Mouse (Mus musculus) cerebellum, adult 2 months (tissue): ENCODE results near the gene Lhfpl3.

Experiments
- CTCF ChIP-seq: fragments of 200-500 bp; IDR thresholded peaks from 2 replicates; pipeline ENCODE4 v1.5.1; 2011; ENCODE audit warnings: low read depth, mild to moderate bottlenecking, control low read depth, low read length, moderate library complexity, borderline replicate concordance; ENCODE audit not compliant: insufficient read depth
- POLR2A ChIP-seq: fragments of 200-500 bp; IDR thresholded peaks from 2 replicates; pipeline ENCODE4 v1.6.1; 2011; ENCODE audit warnings: low read length, control low read depth, borderline replicate concordance; ENCODE audit not compliant: insufficient read depth

DNA sequence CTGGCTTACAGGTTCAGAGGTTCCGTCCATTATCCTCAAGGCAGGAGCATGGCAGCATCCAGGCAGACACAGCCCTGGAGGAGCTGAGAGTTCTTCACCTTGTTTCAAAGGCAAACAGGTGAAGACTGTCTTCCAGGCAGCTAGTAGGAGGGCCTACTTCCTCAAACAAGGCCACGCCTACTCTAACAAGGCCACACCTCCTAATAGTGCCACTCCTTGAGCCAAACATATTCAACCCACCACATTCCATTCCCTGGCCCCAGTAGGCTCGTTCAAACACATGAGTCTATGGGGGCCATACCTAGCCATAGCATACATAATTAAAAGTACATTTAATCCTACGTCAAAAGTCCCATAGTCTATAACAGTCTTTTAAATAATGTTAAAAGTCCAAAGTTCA, 407.4 kb downstream of the Lhfpl3 start:
- TF ChIP-seq POLR2A (no peak), CTCF (no peak)
